Mouse (Mus musculus): ENCODE measurements around the gene Sel1l2.

GRCm38 (mm10) chr2:140202573-140202972, 186.9 kb downstream of the Sel1l2 start:
- no peak for TF ChIP-seq CTCF (IDR thresholded peaks at IDR 0.05; ENCODE audit: low read depth, low read length)
- no peak for TF ChIP-seq POLR2A (IDR thresholded peaks at IDR 0.05; ENCODE audit: extremely low read depth, insufficient read depth, low read length)

Measured in liver, adult 2 months (tissue).